Mouse (Mus musculus) thymus, postnatal 0 days (tissue): ENCODE measurements around the gene Pih1d2. TPM values are rescaled to one million over a fixed set of nuclear protein-coding genes. Genes with fewer than 3 reads are reported as not detected.
A peak's percentile ranks its signal among the peaks of the same experiment; 100 is the strongest.

Experiments
- DNase-seq: peaks from one replicate; pipeline ENCODE4 v3.0.0-alpha.2; 2015; ENCODE audit warnings: low spot score
- polyA plus RNA-seq: library from polyadenylated mRNA; unstranded; fragments of >200 nt; fragmentation: Nextera tagmentation; extraction: Ambion mirVana; gene quantifications from 2 replicates; pipeline ENCODE4 v1.2.1, GENCODE M21; 2015

Gene Pih1d2
- 2.5 and 3.2 TPM in 2 replicates for polyA plus RNA-seq

DNA sequence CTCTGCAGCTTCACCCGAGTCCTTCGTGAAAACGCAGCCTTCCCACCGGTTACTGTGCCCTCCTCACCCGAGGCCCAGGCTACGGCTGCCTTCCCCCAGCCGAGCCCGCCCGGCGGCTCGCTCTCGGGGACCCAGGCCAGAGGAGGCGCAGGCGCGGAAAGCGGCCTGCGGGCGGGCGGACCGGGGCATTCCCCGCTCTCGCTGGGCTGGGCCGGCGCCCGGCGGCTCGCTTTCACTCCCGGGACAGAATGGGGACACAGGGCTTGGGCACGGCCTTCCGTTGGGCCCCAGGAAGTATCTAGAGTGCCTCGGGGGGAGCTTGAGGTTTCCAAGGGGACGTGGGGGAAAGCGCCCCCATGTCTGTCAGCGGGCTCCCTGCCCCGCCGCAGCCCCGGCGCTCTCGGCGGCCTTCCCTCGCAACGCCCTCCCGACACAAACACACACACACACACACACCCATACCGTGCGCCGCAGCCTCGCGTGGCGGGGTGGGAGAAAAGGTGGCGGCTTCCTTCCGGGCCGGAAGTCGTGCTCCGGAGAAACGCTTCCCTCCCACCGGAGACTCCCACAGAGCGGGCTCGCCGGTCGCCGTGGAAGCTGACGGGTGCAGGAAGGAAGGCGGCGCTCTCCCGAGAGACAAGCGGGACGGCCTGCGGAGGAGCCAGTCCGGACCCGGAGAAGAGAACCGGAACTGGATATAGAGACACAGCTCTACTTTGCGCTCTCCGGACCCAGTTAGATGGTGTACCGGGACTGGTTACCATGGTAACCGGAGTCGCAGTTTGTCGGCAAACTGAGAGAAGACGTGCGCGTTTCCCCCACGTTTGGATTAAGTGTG is at the start of gene Pih1d2, which contains the start of gene Nkapd1:
Pih1d2 (plus strand) TSS at position 556 of the 838 bp plus-strand sequence.
Nkapd1 (minus strand) TSS at position 699 of the 838 bp plus-strand sequence.
- DNase-seq: peak; percentile 91

- DNase-seq: no peak
Observed at GRCm38 (mm10) chr9:50567372-50567771, 49.7 kb upstream of the Pih1d2 start.

DNA sequence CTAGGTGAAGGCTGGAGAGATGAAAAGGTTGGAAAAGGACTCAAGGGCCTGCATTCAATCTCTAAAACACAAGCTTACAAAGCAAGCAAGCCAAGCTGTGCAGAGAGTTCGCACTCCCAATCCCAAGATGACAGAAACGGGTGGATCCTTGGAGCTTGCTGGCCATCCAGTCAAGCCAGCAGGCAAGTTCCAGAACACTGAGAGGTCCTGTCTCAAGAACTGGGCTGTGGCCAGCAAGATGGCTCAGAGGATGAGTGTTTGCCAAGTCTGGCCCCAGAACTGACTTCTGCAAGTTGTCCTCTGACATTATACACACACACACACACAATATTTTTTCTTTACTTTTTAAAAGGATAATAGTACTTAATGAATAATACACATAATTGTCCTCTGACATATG is 49.2 kb upstream of the Pih1d2 start:
- DNase-seq: no peak

GRCm38 (mm10) chr9:50569599-50570525 is 47.3 kb upstream of the Pih1d2 start:
- no peak for DNase-seq

DNA sequence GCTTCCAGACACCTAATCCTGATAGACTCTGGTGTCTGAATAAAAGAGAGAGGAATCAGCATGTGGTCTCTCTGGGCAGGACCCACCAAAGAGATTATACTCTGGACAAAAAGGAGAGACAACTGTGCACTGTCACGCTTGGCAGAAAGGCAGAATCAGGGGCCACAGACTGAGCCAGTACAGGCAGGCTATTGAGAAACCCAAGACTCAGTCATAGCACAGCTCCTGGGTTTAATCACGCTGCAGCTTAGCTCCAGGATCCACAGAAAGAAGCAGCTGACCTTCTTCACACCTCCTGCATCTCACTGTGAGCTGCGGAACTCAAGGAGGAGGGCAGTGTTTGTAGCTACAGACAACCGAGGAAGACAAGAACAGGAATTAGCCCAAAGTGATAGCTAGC is 36.8 kb upstream of the Pih1d2 start:
- DNase-seq: no peak

DNA sequence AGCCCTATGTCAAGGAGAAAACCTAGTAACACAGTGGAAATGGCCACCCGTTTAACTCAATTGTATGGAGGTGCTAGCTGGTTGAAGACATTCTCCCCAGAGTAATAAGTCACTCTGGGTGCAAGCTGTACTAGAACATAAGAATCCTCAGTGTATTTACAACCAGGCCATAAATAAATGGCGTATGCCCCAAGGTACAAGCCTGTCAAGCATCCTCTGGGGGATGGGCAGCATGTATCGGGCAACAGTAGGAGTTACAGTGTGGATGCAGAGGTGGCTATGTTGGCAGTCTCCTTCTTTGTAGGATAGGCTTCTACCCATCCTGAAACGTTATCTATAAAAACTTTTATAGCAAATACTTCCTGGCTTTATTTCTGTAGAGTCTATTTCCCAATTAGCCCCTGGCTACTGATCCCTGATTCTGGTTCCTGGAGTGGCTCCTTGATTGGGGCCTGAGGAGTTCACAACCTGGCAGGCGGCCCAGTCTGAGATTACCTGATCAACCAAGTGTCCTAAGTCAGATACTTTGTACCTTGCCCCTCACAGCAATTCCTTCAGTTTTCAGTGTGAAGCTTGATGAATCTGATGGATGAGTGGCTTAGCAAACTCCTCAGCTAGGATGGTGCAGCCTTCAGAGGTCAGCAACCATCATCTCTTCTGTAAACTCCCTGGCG is 31.8 kb upstream of the Pih1d2 start:
- no peak for DNase-seq

DNA sequence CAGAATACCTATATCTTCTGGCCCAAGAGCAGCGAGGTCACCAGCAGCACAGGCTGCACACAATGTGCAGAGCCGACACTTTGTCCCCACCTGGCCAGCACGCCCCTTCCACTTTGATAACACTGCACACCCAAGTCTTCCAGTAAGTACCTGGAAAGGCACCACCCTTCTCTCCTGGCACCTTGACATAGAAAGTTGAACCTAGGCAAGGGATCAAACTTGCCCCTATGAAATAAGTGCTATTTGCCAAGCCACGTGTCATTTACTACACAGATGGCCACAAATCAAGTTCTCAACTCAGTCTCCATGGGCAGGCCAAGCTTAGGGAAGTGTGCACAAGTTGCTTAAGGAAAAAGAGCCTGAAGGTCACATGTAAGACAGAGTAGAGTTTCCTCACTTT is 30.2 kb upstream of the Pih1d2 start:
- no peak for DNase-seq

DNA sequence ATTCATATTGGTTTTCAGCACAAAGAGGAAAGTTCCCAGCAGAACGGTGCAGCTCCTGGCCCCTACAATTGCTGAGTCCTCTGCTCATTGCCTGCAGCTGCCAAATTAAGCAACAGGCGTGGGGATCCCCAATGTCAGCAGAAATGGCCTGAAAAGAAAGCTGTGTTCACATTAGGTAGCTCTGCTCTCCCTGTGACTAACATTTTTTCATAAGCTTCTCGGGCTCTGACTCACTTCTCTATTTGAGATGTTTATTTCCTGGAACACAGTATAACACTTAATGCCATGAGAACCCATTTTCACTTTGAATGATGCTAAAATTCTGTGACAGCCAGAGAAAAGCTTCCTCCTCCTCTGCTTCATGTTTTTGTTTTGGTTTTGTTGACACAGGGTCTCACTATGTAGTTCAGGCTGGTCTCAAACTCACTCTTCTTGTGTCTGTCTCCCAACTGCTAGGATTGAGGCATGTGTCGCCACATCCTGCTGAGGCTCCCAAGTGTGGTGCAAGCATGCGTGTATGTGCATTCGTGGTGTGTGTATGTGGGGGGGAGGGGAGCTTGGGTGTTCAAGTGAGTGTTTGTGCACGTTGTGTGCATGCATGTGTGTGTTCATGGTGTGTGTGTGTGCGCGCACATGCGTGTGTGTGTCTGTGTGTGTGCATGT is 26.1 kb upstream of the Pih1d2 start:
- peak; percentile 20 for DNase-seq

- no peak for DNase-seq
Observed at GRCm38 (mm10) chr9:50592955-50593354, 24.2 kb upstream of the Pih1d2 start.

- DNase-seq: peak; percentile 62
Observed at GRCm38 (mm10) chr9:50593544-50593943, 23.6 kb upstream of the Pih1d2 start.

DNA sequence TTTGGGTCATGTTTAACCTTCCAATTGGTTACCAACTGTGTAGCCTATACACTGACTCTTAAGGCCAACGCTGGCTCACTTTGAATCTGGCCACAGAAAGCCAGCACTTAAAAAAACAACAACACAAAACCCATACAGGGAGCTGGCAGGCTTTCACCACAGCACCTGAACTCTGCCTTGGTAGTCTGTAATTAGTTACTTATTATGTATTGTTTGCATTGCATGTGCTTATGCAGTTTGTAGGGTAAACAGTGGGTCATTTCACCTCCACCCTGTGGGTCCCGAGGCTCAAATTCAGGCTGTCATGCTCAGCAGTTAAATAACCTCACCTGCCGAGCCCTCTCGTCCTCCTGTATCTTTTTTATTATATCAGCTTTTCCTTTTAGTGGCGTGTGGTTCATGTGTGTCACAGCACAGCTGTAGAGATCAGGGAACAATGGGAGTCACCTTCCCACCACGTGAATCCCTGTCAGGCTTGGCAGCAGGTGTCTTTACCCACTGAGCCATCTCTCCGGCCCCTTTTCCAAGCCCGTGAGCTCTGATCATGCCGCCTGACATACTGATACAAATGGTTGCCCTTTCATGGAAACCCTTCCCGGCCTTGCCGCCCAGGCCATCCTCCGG is 22.2 kb upstream of the Pih1d2 start:
- no peak for DNase-seq

DNA sequence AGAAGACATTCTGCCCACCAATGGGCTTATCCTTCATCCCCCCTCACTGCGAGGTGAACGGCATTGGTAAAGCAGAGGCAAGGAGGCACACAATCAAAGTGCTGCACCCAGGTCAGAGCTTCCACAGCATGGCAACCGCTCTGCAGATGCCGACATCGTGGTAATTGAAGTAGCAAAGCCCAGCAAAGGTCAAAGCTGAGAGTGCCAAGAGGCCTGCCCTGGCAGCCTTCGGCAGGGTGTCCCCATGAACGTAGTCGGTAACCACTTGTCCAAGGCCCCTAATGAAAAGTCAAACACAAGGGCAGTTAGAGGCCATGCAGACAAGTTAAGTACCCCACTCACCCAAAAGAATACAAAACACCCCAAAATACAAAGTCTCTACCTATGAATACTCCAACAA is 20.1 kb upstream of the Pih1d2 start:
- DNase-seq: no peak

GRCm38 (mm10) chr9:50601536-50601935 is 15.6 kb upstream of the Pih1d2 start:
- DNase-seq: no peak

- DNase-seq: no peak
Observed at GRCm38 (mm10) chr9:50602055-50602845, 14.9 kb upstream of the Pih1d2 start.

- peak; percentile 96 for DNase-seq
Observed at GRCm38 (mm10) chr9:50603189-50603997, 13.7 kb upstream of the Pih1d2 start, which contains the start of the genes Sdhd and Timm8b. Gene Sdhd (minus strand): TSS chr9:50603812. Gene Timm8b (plus strand): TSS chr9:50603910.

DNA sequence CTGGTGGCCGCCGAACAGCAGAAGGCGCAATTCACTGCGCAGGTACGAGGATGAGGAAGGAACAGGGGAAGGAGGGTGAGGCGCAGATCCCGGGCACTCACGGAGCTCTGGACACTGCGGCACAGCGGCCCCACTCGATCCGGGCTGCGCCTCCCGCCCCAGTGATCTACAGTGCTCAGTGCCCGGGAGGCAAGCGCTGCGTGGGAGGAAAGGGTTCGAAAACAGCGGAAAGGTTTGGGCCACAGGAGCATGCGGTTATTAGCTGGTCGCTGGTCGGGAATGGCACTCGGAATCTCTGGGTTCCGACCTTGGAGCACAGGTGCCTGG is 13.2 kb upstream of the Pih1d2 start:
- no peak for DNase-seq

GRCm38 (mm10) chr9:50604338-50604737 is 12.8 kb upstream of the Pih1d2 start:
- no peak for DNase-seq

DNA sequence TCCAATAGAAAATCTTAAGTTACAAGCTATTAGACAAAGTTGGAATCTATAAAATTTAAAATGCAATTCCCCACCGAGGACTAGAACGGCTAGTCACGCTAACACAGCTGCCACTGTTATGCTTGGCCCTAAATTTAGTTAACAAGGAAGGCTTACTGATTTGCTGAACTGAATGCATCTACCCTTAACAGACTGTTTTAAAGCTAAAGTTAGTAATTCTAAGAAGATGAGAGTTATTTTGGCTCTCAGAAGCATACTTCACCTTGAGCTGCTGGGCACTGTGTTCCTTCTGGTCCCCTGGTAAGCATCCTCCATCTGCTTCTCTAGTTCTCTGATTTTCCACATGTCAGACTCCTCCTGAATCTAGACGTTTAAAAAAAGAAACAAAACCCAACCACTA is 5.0 kb upstream of the Pih1d2 start:
- DNase-seq: no peak

GRCm38 (mm10) chr9:50616161-50616560 is 960 bp upstream of the Pih1d2 start:
- no peak for DNase-seq
